9 mouse cellular contexts compared by ENCODE assay signal in the genomic region with DNA sequence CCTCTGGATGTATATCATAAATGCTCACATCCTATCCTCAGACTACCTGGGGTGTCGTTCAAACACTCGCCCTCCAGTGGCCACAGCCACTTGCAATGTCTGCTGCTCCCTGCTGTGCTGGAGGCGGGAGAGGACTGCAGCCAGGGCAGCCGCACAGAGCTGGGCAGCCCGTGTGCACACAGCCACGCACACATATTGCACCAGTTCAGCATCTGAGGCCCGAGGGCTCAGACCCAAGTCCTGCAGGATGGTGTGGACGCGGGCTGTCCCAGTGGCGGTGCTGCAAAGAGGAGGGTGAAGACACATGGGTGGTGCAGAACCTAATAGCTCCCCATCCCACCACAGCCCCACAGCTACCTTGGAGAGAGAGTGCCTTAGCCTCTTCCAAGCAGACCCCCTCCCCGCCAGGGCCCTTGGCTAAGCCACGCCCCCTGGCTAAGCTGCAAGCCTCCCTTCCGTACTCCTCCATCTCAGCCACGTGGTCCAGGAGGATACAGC. TPM values are rescaled to one million over a fixed set of nuclear protein-coding genes. Genes with fewer than 3 reads are reported as not detected.
DNase-seq lines count a peak whose midpoint lies in the region; ATAC-seq and TF ChIP-seq lines count a peak whose summit lies in the region.
"Had no signal": no experiment of that assay in that cellular context is flagged by ENCODE, and none has a peak within 500 bp of the region (broad histone marks: within the 10 kb centered on the region; RNA-seq: fewer than 3 reads in every experiment).

No protein-coding gene starts in this region.

- no peaks in the 10 kb centered on the region for H3K36me3 ChIP-seq in heart, embryonic 11.5 days (ENCODE audit: control insufficient read depth, insufficient read depth, low read length)
- H3K36me3 ChIP-seq in embryonic facial prominence, embryonic 12.5 days, result no peaks in the 10 kb centered on the region
- no peaks in the 10 kb centered on the region for H3K36me3 ChIP-seq in liver, embryonic 14.5 days (replicated peaks; ENCODE audit: control insufficient read depth, insufficient read depth, low read depth)

- H3K9ac ChIP-seq in heart, embryonic 11.5 days (ENCODE audit: low read depth, low read length), result no peak overlapping the region
- H3K9ac ChIP-seq in embryonic facial prominence, embryonic 12.5 days, result no peak overlapping the region
- no peak overlapping the region for H3K9ac ChIP-seq in liver, embryonic 14.5 days (replicated peaks)

- H3K27ac ChIP-seq in heart, embryonic 11.5 days (ENCODE audit: low read depth, low read length), result no peak overlapping the region
- no peak overlapping the region for H3K27ac ChIP-seq in embryonic facial prominence, embryonic 12.5 days
- no peak overlapping the region for H3K27ac ChIP-seq in liver, embryonic 14.5 days

- DNase-seq in heart, adult 11 months, result no peak
- peak; percentile 19 for DNase-seq in CD4-positive helper T cell, adult 2 months (ENCODE audit: low read depth, low spot score)
- DNase-seq in liver, embryonic 14.5 days (ENCODE audit: low read depth in 3 of 3, low spot score in 3 of 3), result no peak
- DNase-seq in gastrocnemius, postnatal 14 days, result no peak
- DNase-seq in left cerebral cortex, postnatal 36 days (ENCODE audit: low spot score in 2 of 2), result no peak

- TF ChIP-seq EP300 in liver, embryonic 14.5 days (IDR thresholded peaks at IDR 0.05; ENCODE audit: low read depth), result no peak

- no peak overlapping the region for H3K4me3 ChIP-seq in heart, embryonic 11.5 days (ENCODE audit: low read depth, low read length)
- H3K4me3 ChIP-seq in embryonic facial prominence, embryonic 12.5 days, result no peak overlapping the region
- no peak overlapping the region for H3K4me3 ChIP-seq in liver, embryonic 14.5 days (ENCODE audit: insufficient read depth in 1 of 2, low read depth in 2 of 2, low read length in 2 of 2)

- peak overlapping the region; percentile 3; the same call in 1 of the 2 replicates for H3K4me2 ChIP-seq in heart, embryonic 11.5 days
- H3K4me2 ChIP-seq in embryonic facial prominence, embryonic 12.5 days (replicated peaks), result peak overlapping the region; percentile 14; the same call in 1 of the 2 replicates
- no peak overlapping the region for H3K4me2 ChIP-seq in liver, embryonic 14.5 days (ENCODE audit: low read depth)

- ATAC-seq in heart, embryonic 11.5 days (replicated peaks; ENCODE audit: insufficient number of reproducible peaks, low FRiP score, low TSS enrichment), result 0 out of 2 replicates have a peak, but pooled peaks have one; percentile 9
- ATAC-seq in embryonic facial prominence, embryonic 12.5 days (ENCODE audit: insufficient number of reproducible peaks, insufficient read depth, low FRiP score, low TSS enrichment), result 0 out of 2 replicates have a peak, but pooled peaks have one; percentile 13
- ATAC-seq in liver, embryonic 14.5 days (ENCODE audit: insufficient read depth), result no peak
- ATAC-seq in inflammation-experienced regulatory T-cells, adult 6 months, result no peak
- ATAC-seq: Patski had no signal

- peaks cover 18% of the 10 kb centered on the region for H3K27me3 ChIP-seq in heart, embryonic 11.5 days (ENCODE audit: control insufficient read depth, insufficient read depth, low read length)
- H3K27me3 ChIP-seq in embryonic facial prominence, embryonic 12.5 days, result 0 out of 2 replicates have a peak, but pooled peaks cover 3% of the 10 kb centered on the region
- H3K27me3 ChIP-seq in liver, embryonic 14.5 days (ENCODE audit: control insufficient read depth, insufficient read depth, low read length), result no peaks in the 10 kb centered on the region

- 7% methylated on average over 14 of the region's 14 CpGs for WGBS in heart, embryonic 11.5 days (ENCODE audit: insufficient replicate concordance)
- WGBS in embryonic facial prominence, embryonic 12.5 days, result 4% methylated on average over 14 of the region's 14 CpGs
- 12% methylated on average over 14 of the region's 14 CpGs for WGBS in liver, embryonic 14.5 days (ENCODE audit: insufficient replicate concordance)

- H3K4me1 ChIP-seq in heart, embryonic 11.5 days (ENCODE audit: control insufficient read depth, insufficient read depth, low read length), result peaks cover 4% of the 10 kb centered on the region; the same call in 1 of the 2 replicates
- 0 out of 2 replicates have a peak, but pooled peaks cover 3% of the 10 kb centered on the region for H3K4me1 ChIP-seq in embryonic facial prominence, embryonic 12.5 days
- H3K4me1 ChIP-seq in liver, embryonic 14.5 days (replicated peaks; ENCODE audit: control insufficient read depth in 2 of 2, insufficient read depth in 2 of 2, low read length in 1 of 2), result no peaks in the 10 kb centered on the region

- TF ChIP-seq CTCF in liver, embryonic 14.5 days (IDR thresholded peaks at IDR 0.05; ENCODE audit: low read depth), result peak; percentile 38

- no peaks in the 10 kb centered on the region for H3K9me3 ChIP-seq in heart, embryonic 11.5 days (replicated peaks; ENCODE audit: control insufficient read depth, low read length)
- no peaks in the 10 kb centered on the region for H3K9me3 ChIP-seq in embryonic facial prominence, embryonic 12.5 days
- no peaks in the 10 kb centered on the region for H3K9me3 ChIP-seq in liver, embryonic 14.5 days (ENCODE audit: control insufficient read depth, low read length)

- intact Hi-C loops in gastrocnemius, postnatal 14 days (cut with DNase I; ENCODE audit: low total_unique reads), result no loop called here
- intact Hi-C loops in left cerebral cortex, postnatal 36 days (cut with DNase I), result loop anchor here (5.0 kb wide), 1 partner anchor 35 kb away; no protein-coding TSS in a partner anchor

RNA-seq across cellular contexts. Expression of a gene that starts 9.2 kb away (rescaled TPM):
- polyA plus RNA-seq in heart, embryonic 11.5 days (2014; fragmentation: Nextera tagmentation; extraction: Ambion mirVana), result 0.16 and 0.54 TPM in 2 replicates
- 0.76 and 0.93 TPM in 2 replicates for polyA plus RNA-seq in embryonic facial prominence, embryonic 12.5 days (2016; fragmentation: Nextera tagmentation; extraction: Ambion mirVana)
- polyA plus RNA-seq in liver, embryonic 14.5 days (2012; rRNA removed), result 3.5 and 3.9 TPM in 2 replicates
- polyA plus RNA-seq in liver, embryonic 14.5 days (2014; fragmentation: Nextera tagmentation; extraction: Ambion mirVana), result 3.3 and 3.8 TPM in 2 replicates
- 1 to 10 TPM in 2 of 3 experiments, under 1 TPM in 1; 0.56 to 2.0 (median 1.1) TPM for polyA plus RNA-seq in inflammation-experienced regulatory T-cells, adult 6 months (2017; shearing (Covaris generic))
- total RNA-seq in gastrocnemius, postnatal 14 days (2021), result under 1 TPM; 0.45 to 0.80 TPM
- total RNA-seq in left cerebral cortex, postnatal 36 days (2021), result 1 to 10 TPM; 1.1 to 1.7 TPM
- polyA plus RNA-seq: Patski had no signal

Comparison
In these comparisons a context has a peak if more than half of its experiments do, and no peak if none do; other contexts are left out.
1. ATAC-seq: peak in heart, embryonic 11.5 days (single experiment) and embryonic facial prominence, embryonic 12.5 days (single experiment); none in liver, embryonic 14.5 days (single experiment) and inflammation-experienced regulatory T-cells, adult 6 months (single experiment).